Mouse (Mus musculus) embryonic fibroblast, embryonic 13.5 days (primary cell): ENCODE measurements around the gene Nrbf2.

Experiments
- CTCF ChIP-seq: IDR thresholded peaks from 2 replicates; pipeline ENCODE4 v1.5.1; 2011; ENCODE audit warnings: mild to moderate bottlenecking, control low read depth, low read length, moderate library complexity, borderline replicate concordance; ENCODE audit not compliant: insufficient read depth
- POLR2A ChIP-seq: IDR thresholded peaks from 2 replicates; pipeline ENCODE4 v1.6.1; 2011; ENCODE audit warnings: low read depth, mild to moderate bottlenecking, control low read depth, low read length, moderate library complexity

DNA sequence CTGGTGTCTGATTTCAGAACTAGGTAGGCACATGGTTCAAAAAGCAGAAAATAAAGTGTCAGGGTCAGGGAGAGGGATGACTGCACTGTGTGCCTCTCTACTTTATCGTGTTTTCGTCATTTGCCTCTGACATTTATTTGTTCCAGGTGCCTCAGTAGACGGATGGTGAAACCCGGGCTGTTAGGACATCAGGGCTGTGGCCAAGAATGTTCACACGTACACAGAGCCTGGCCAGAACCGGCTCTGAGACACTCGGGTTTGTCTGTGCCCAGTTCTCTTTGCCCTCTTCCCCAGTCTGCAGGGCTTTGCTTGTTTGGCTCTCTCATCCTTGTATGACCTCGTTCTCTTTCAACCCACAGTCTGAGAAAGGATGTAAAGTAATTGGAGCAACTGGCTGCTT is 6.0 kb upstream of the Nrbf2 start:
- no peak for TF ChIP-seq CTCF
- no peak for TF ChIP-seq POLR2A
